Mouse (Mus musculus) G1E (cell line): ENCODE results near the gene Gatm.

Experiments used
- CTCF ChIP-seq: IDR thresholded peaks from 2 replicates; pipeline ENCODE4 v1.5.1; 2012; ENCODE audit warnings: low read depth, low read length, inconsistent platforms, mixed read lengths
- TAL1 ChIP-seq: conservative IDR thresholded peaks from 2 replicates; pipeline ENCODE4 v1.6.1; 2012; ENCODE audit warnings: low read depth, low read length, inconsistent platforms, mixed read lengths

- no peak for TF ChIP-seq TAL1
- no peak for TF ChIP-seq CTCF
Observed at GRCm38 (mm10) chr2:122582324-122582723, 28.8 kb downstream of the Gatm start.
